Mouse (Mus musculus) liver, adult 2 months (tissue): ENCODE results near the gene Vmn1r54. TPM values are rescaled to one million over a fixed set of nuclear protein-coding genes. Genes with fewer than 3 reads are reported as not detected.

ENCODE experiments used
- DNase-seq: peaks from one replicate; pipeline ENCODE4 v3.0.0-alpha.2; 2011; ENCODE audit warnings: low read depth, low spot score; ENCODE audit errors: extremely low read depth
- H3K27ac ChIP-seq: fragments of 200-500 bp; replicated peaks from 2 replicates; pipeline ENCODE4 v1.5.1; 2012; ENCODE audit warnings: low read depth, mild to moderate bottlenecking, control low read depth, inconsistent platforms, low read length; ENCODE audit not compliant: insufficient read depth
- H3K27me3 ChIP-seq: fragments of 200-500 bp; 2 replicates; pipeline ENCODE4 v1.6.1; 2012; ENCODE audit warnings: mild to moderate bottlenecking, moderate library complexity, low read length, inconsistent platforms; ENCODE audit not compliant: control insufficient read depth, insufficient read depth
- H3K36me3 ChIP-seq: fragments of 200-500 bp; 2 replicates; pipeline ENCODE4 v1.6.1; 2012; ENCODE audit warnings: low read length, inconsistent platforms; ENCODE audit not compliant: control insufficient read depth, insufficient read depth
- H3K4me1 ChIP-seq: fragments of 200-500 bp; 2 replicates; pipeline ENCODE4 v1.6.1; 2011; ENCODE audit warnings: low read length; ENCODE audit not compliant: control insufficient read depth, insufficient read depth
- H3K4me3 ChIP-seq: fragments of 200-500 bp; 2 replicates; pipeline ENCODE4 v1.5.1; 2011; ENCODE audit warnings: low read depth, mild to moderate bottlenecking, control low read depth, low read length, moderate library complexity; ENCODE audit not compliant: insufficient read depth
- H3K79me2 ChIP-seq: fragments of 200-500 bp; 2 replicates; pipeline ENCODE4 v1.6.1; 2012; ENCODE audit warnings: inconsistent platforms, mild to moderate bottlenecking, low read length, moderate library complexity; ENCODE audit not compliant: control insufficient read depth, insufficient read depth
- H3K9ac ChIP-seq: fragments of 200-500 bp; 2 replicates; pipeline ENCODE4 v1.6.1; 2012; ENCODE audit warnings: low read depth, mild to moderate bottlenecking, control low read depth, inconsistent platforms, low read length
- CTCF ChIP-seq: fragments of 200-500 bp; IDR thresholded peaks from 2 replicates; pipeline ENCODE4 v1.5.1; 2011; ENCODE audit warnings: low read depth, low read length, control low read depth
- POLR2A ChIP-seq: fragments of 200-500 bp; IDR thresholded peaks from 2 replicates; pipeline ENCODE4 v1.6.1; 2011; ENCODE audit warnings: low read length, control low read depth; ENCODE audit not compliant: insufficient read depth; ENCODE audit errors: extremely low read depth
- WGBS: fragments of 180-500 bp; shearing (Covaris S2); methylation state at CpG from one replicate; pipeline ENCODE4 v1.1.7; 2018; 5-methylcytosine and 5-hydroxymethylcytosine counted together
- polyA plus RNA-seq: library from polyadenylated mRNA; depleted of rRNA; stranded (reverse); fragments of >200 nt; gene quantifications from 2 replicates; pipeline ENCODE4 v1.2.3, GENCODE M21; 2012
- total RNA-seq: library from RNA; depleted of rRNA; stranded (reverse); fragments of >200 nt; gene quantifications from 2 replicates; pipeline ENCODE4 v1.2.3, GENCODE M21; 2014

Vmn1r54 gene
- total and polyA plus RNA-seq, 2 experiments, result not detected

DNA sequence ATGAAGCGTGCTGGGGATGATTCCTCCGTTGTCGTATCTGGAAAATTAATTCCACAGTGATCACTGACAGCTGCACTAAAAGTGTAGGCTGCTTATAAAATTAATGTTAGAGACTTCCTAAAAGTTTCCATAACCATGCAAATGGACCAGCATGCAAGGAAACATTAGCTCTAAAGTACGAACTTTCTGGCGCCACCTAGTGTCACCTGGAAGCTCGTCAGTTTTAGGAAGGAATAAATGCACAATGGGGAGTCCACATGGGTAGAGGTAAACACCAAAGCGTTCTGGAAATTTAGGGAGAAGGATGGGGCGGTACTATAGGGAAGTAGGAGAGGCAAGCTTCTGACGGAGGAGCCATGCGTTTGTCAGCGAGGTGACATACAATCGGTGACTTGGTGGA is 42.2 kb downstream of the Vmn1r54 start:
- H3K4me1 ChIP-seq, result no peaks in the 10 kb centered on the region

DNA sequence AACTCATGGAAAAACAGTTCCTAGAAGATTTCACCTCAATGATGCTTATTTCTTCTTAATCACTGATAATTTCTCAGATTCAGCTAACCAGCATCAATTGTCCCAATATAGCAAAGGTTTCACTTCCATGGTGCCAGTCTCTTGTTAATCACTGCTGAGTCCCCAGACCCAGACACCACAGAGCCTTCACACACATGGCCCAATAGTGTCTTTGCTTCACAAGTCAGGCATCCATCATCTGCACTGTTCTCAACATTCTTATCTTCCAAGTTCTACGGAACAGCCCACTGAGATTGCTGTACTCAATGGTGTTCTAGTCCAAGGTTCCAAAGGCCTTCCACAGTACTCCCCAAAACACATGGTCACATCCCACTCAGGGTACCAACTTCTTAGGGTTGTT is 54.8 kb downstream of the Vmn1r54 start, which contains the start of gene BC048671:
Gene BC048671, plus strand, starts transcription at position 301 of the 400 bp plus-strand sequence.
- Histone ChIP-seq H3K36me3 (no peaks in the 10 kb centered on the region), H3K27me3 (no peaks in the 10 kb centered on the region), H3K79me2 (no peaks in the 10 kb centered on the region), H3K9ac (no peak within 1 kb of the TSS), H3K27ac (no peak within 1 kb of the TSS), H3K4me1 (peaks cover 2% of the 10 kb centered on the region), H3K4me3 (no peak within 1 kb of the TSS)
- DNase-seq, result no peak
- 93% methylated on average over 1 of the region's 1 CpGs for WGBS
- no peak for TF ChIP-seq CTCF
- TF ChIP-seq POLR2A, result no peak

More for the DNA sequence above, 42.2 kb downstream of the Vmn1r54 start:
- H3K36me3 ChIP-seq, result no peaks in the 10 kb centered on the region
- no peak overlapping the region for H3K4me3 ChIP-seq
- no peaks in the 10 kb centered on the region for H3K27me3 ChIP-seq
- TF ChIP-seq CTCF (no peak), POLR2A (no peak)
- WGBS, result 58% methylated on average over 12 of the region's 12 CpGs
- no peak overlapping the region for H3K9ac ChIP-seq
- H3K79me2 ChIP-seq, result no peaks in the 10 kb centered on the region
- H3K27ac ChIP-seq, result no peak overlapping the region
- DNase-seq, result peak; percentile 39

DNA sequence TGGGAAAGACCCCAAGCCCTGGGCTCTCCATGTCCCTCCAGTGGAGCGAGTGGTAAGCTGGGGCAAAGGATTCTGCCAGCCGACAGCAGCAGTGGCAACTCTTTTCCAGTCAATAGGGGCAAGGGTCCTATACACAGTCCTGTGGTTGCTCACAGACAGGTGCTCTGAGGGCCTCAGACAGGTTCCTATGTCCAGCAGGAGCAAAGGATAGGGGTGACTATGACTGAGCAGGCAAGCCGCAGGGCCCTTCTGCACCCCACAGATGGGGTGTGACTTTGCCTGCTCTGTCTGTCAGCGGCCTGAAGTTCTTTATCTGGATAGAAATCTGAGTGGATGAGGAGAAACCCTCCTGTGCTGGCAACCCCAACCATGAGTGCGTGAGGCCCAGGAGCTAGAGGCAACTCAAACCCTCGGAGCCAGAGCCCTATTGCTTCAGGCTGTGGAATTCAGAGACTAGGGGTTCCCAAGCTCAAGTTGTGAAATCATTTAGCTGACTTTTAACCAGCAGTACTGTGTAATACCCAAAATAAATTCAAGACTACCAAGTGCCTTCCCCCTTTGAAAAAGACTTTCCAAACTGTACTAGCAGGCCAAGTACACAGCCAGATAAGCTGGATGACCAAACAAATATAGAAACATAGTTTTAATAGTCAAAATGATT is 60.3 kb downstream of the Vmn1r54 start:
- peak; percentile 97 for DNase-seq
- Histone ChIP-seq H3K4me3 (no peak overlapping the region), H3K36me3 (peaks cover 10% of the 10 kb centered on the region; the same call in 1 of the 2 replicates), H3K9ac (peak overlapping the region; percentile 52), H3K27me3 (no peaks in the 10 kb centered on the region), H3K27ac (peak overlapping the region; percentile 90), H3K4me1 (peaks cover 12% of the 10 kb centered on the region), H3K79me2 (peaks cover 6% of the 10 kb centered on the region; the same call in 1 of the 2 replicates)
- TF ChIP-seq CTCF (no peak), POLR2A (no peak)
- WGBS, result 32% methylated on average over 6 of the region's 6 CpGs

DNA sequence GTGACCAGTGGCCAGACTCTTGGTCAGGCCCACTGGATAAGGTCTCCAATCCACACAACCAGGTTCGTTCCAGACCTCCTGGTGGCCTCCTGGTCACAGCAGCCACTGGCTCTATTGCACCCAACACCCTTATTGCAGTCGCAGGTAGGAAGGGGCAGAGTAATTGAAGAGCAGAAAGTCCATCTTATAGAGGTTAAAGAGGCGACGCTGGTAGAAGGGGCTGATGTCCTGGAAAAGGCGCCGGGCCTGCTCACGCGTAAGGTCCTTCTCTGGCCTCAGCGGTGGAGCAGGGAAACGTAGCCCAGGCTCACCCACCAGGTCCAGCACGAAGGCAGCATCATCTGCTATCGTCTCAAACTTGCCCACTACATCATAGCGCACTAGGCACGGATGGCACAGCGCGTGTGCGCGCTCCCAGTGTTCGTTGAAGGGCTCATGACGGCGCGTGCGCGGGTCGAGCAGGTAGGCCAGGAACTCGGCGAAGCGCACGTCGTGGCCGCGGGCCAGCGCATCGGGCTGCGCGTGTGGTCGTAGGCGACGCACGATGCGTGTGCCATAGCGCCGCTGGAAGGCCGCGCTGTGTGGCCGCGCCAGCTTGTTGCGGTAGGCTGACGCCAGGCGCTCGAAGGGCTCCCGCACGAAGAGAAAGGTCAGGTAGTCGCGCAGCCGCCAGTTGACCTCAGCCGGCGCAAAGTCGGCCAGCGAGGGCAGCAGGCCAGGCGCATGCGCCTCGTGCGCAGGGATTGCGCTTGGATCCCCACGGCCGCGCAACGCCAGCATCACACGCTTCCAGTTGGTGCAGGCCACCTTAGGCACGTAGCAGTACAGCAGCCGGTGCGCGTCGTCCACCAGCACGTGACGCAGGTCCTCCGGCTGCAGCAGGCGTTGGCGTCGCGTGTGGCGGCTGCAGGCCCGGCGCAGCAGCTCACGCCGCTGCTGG is 63.0 kb downstream of the Vmn1r54 start:
- 93% methylated on average over 87 of the region's 87 CpGs for WGBS

GRCm38 (mm10) chr6:90315961-90316360 is 69.9 kb downstream of the Vmn1r54 start:
- TF ChIP-seq POLR2A (no peak), CTCF (no peak)

More for the DNA sequence above, 63.0 kb downstream of the Vmn1r54 start:
- Histone ChIP-seq H3K9ac (no peak overlapping the region), H3K4me1 (peaks cover 12% of the 10 kb centered on the region), H3K79me2 (peaks cover 6% of the 10 kb centered on the region; the same call in 1 of the 2 replicates), H3K27ac (no peak overlapping the region), H3K4me3 (no peak overlapping the region), H3K27me3 (no peaks in the 10 kb centered on the region), H3K36me3 (peaks cover 12% of the 10 kb centered on the region; the same call in 1 of the 2 replicates)
- DNase-seq, result no peak
- TF ChIP-seq CTCF, result no peak

More at GRCm38 (mm10) chr6:90315961-90316360, 69.9 kb downstream of the Vmn1r54 start:
- Histone ChIP-seq H3K36me3 (peaks cover 6% of the 10 kb centered on the region), H3K9ac (no peak overlapping the region), H3K27ac (no peak overlapping the region), H3K4me1 (peaks cover 15% of the 10 kb centered on the region), H3K4me3 (no peak overlapping the region), H3K79me2 (peaks cover 14% of the 10 kb centered on the region; the same call in 1 of the 2 replicates), H3K27me3 (no peaks in the 10 kb centered on the region)
- WGBS, result 91% methylated on average over 5 of the region's 5 CpGs
- DNase-seq, result no peak
